Mouse (Mus musculus): ENCODE data around the gene Pdzd3. TPM values are rescaled to one million over a fixed set of nuclear protein-coding genes. Genes with fewer than 3 reads are reported as not detected.
A peak's percentile ranks its signal among the peaks of the same experiment; 100 is the strongest.

Gene Pdzd3
- polyA plus RNA-seq, 1 experiment from 2014 or later, result not detected

- Histone ChIP-seq H3K4me2 (no peak overlapping the region), H3K4me3 (replicated peaks) (no peak overlapping the region), H3K4me1 (replicated peaks) (peaks cover 10% of the 10 kb centered on the region; the same call in 1 of the 2 replicates), H3K9me3 (0 out of 2 replicates have a peak, but pooled peaks cover 3% of the 10 kb centered on the region), H3K36me3 (no peaks in the 10 kb centered on the region), H3K27me3 (no peaks in the 10 kb centered on the region), H3K27ac (no peak overlapping the region), H3K9ac (replicated peaks) (no peak overlapping the region)
- 85% methylated on average over 3 of the region's 3 CpGs for WGBS
- no peak for ATAC-seq (ENCODE audit: insufficient number of reproducible peaks, insufficient read depth, low FRiP score, low TSS enrichment, low read depth)
Observed at GRCm38 (mm10) chr9:44269077-44269476, 17.8 kb upstream of the Pdzd3 start.

- 83% methylated on average over 6 of the region's 6 CpGs for WGBS
- Histone ChIP-seq H3K4me3 (replicated peaks) (peak within 1 kb of the TSS; percentile 50), H3K4me1 (replicated peaks) (peaks cover 10% of the 10 kb centered on the region; the same call in 1 of the 2 replicates), H3K9me3 (0 out of 2 replicates have a peak, but pooled peaks cover 3% of the 10 kb centered on the region), H3K4me2 (peak within 1 kb of the TSS; percentile 81), H3K27me3 (no peaks in the 10 kb centered on the region), H3K9ac (replicated peaks) (peak within 1 kb of the TSS; percentile 83), H3K36me3 (no peaks in the 10 kb centered on the region), H3K27ac (peak within 1 kb of the TSS; percentile 59; the same call in 1 of the 2 replicates)
- no peak for ATAC-seq (ENCODE audit: insufficient number of reproducible peaks, insufficient read depth, low FRiP score, low TSS enrichment, low read depth)
Observed at GRCm38 (mm10) chr9:44268432-44268831, 17.2 kb upstream of the Pdzd3 start, which contains the start of gene Nlrx1. Gene Nlrx1 (minus strand): TSS chr9:44268599.

- WGBS, result 5% methylated on average over 28 of the region's 28 CpGs
- 0 out of 2 replicates have a peak, but pooled peaks cover 3% of the 10 kb centered on the region for H3K9me3 ChIP-seq
- H3K36me3 ChIP-seq, result no peaks in the 10 kb centered on the region
- peak overlapping the region; percentile 50 for H3K4me3 ChIP-seq (replicated peaks)
- peak overlapping the region; percentile 59; the same call in 1 of the 2 replicates for H3K27ac ChIP-seq
- H3K9ac ChIP-seq (replicated peaks), result peak overlapping the region; percentile 83
- no peaks in the 10 kb centered on the region for H3K27me3 ChIP-seq
- peak; percentile 69 for ATAC-seq (ENCODE audit: insufficient number of reproducible peaks, insufficient read depth, low FRiP score, low TSS enrichment, low read depth)
- peaks cover 10% of the 10 kb centered on the region; the same call in 1 of the 2 replicates for H3K4me1 ChIP-seq (replicated peaks)
- peak overlapping the region; percentile 81 for H3K4me2 ChIP-seq
Observed at GRCm38 (mm10) chr9:44268027-44268360, 16.7 kb upstream of the Pdzd3 start.

GRCm38 (mm10) chr9:44267319-44268026, 16.2 kb upstream of the Pdzd3 start:
- Histone ChIP-seq H3K4me3 (replicated peaks) (peak overlapping the region; percentile 50), H3K9ac (replicated peaks) (peak overlapping the region; percentile 83), H3K36me3 (no peaks in the 10 kb centered on the region), H3K27ac (peak overlapping the region; percentile 59; the same call in 1 of the 2 replicates), H3K9me3 (0 out of 2 replicates have a peak, but pooled peaks cover 3% of the 10 kb centered on the region), H3K27me3 (no peaks in the 10 kb centered on the region), H3K4me1 (replicated peaks) (peaks cover 10% of the 10 kb centered on the region; the same call in 1 of the 2 replicates), H3K4me2 (peak overlapping the region; percentile 81)
- no peak for ATAC-seq (ENCODE audit: insufficient number of reproducible peaks, insufficient read depth, low FRiP score, low TSS enrichment, low read depth)
- 15% methylated on average over 21 of the region's 23 CpGs for WGBS

- Histone ChIP-seq H3K4me2 (peak overlapping the region; percentile 81), H3K9me3 (0 out of 2 replicates have a peak, but pooled peaks cover 3% of the 10 kb centered on the region), H3K4me3 (replicated peaks) (peak overlapping the region; percentile 50; the same call in 1 of the 2 replicates), H3K9ac (replicated peaks) (peak overlapping the region; percentile 83; the same call in 1 of the 2 replicates), H3K4me1 (replicated peaks) (peaks cover 10% of the 10 kb centered on the region; the same call in 1 of the 2 replicates), H3K36me3 (no peaks in the 10 kb centered on the region), H3K27ac (0 out of 2 replicates have a peak overlapping the region, but pooled peaks have one; percentile 7), H3K27me3 (no peaks in the 10 kb centered on the region)
- WGBS, result 64% methylated on average over 8 of the region's 8 CpGs
- ATAC-seq (ENCODE audit: insufficient number of reproducible peaks, insufficient read depth, low FRiP score, low TSS enrichment, low read depth), result no peak
Observed at GRCm38 (mm10) chr9:44266478-44267226, 15.4 kb upstream of the Pdzd3 start.

GRCm38 (mm10) chr9:44261388-44261787, 10.1 kb upstream of the Pdzd3 start:
- Histone ChIP-seq H3K27ac (no peak overlapping the region), H3K27me3 (no peaks in the 10 kb centered on the region), H3K9me3 (no peaks in the 10 kb centered on the region), H3K4me3 (replicated peaks) (no peak overlapping the region), H3K9ac (replicated peaks) (no peak overlapping the region), H3K36me3 (no peaks in the 10 kb centered on the region), H3K4me2 (no peak overlapping the region), H3K4me1 (replicated peaks) (no peaks in the 10 kb centered on the region)
- 83% methylated on average over 14 of the region's 14 CpGs for WGBS
- no peak for ATAC-seq (ENCODE audit: insufficient number of reproducible peaks, insufficient read depth, low FRiP score, low TSS enrichment, low read depth)

- Histone ChIP-seq H3K4me2 (no peak overlapping the region), H3K27me3 (no peaks in the 10 kb centered on the region), H3K4me3 (replicated peaks) (no peak overlapping the region), H3K9me3 (no peaks in the 10 kb centered on the region), H3K4me1 (replicated peaks) (peaks cover 23% of the 10 kb centered on the region), H3K27ac (no peak overlapping the region), H3K9ac (replicated peaks) (no peak overlapping the region), H3K36me3 (no peaks in the 10 kb centered on the region)
- WGBS, result 83% methylated on average over 10 of the region's 10 CpGs
- no peak for ATAC-seq (ENCODE audit: insufficient number of reproducible peaks, insufficient read depth, low FRiP score, low TSS enrichment, low read depth)
Observed at GRCm38 (mm10) chr9:44259014-44259413, 7.7 kb upstream of the Pdzd3 start.

- Histone ChIP-seq H3K4me2 (no peak overlapping the region), H3K27ac (no peak overlapping the region), H3K4me1 (replicated peaks) (peaks cover 32% of the 10 kb centered on the region), H3K4me3 (replicated peaks) (no peak overlapping the region), H3K9me3 (no peaks in the 10 kb centered on the region), H3K9ac (replicated peaks) (no peak overlapping the region), H3K36me3 (no peaks in the 10 kb centered on the region), H3K27me3 (peaks cover 1% of the 10 kb centered on the region; the same call in 1 of the 2 replicates)
- 87% methylated on average over 8 of the region's 8 CpGs for WGBS
- no peak for ATAC-seq (ENCODE audit: insufficient number of reproducible peaks, insufficient read depth, low FRiP score, low TSS enrichment, low read depth)
Observed at GRCm38 (mm10) chr9:44256213-44256612, 4.9 kb upstream of the Pdzd3 start.

GRCm38 (mm10) chr9:44255136-44255521, 3.9 kb upstream of the Pdzd3 start:
- no peak overlapping the region for H3K9ac ChIP-seq (replicated peaks)
- no peak overlapping the region for H3K4me2 ChIP-seq
- peak overlapping the region; percentile 59 for H3K27ac ChIP-seq
- no peak for ATAC-seq (ENCODE audit: insufficient number of reproducible peaks, insufficient read depth, low FRiP score, low TSS enrichment, low read depth)
- H3K4me3 ChIP-seq (replicated peaks), result no peak overlapping the region
- WGBS, result 48% methylated on average over 6 of the region's 6 CpGs
- H3K9me3 ChIP-seq, result no peaks in the 10 kb centered on the region
- peaks cover 32% of the 10 kb centered on the region for H3K4me1 ChIP-seq (replicated peaks)
- H3K36me3 ChIP-seq, result no peaks in the 10 kb centered on the region
- H3K27me3 ChIP-seq, result peaks cover 3% of the 10 kb centered on the region; the same call in 1 of the 2 replicates

GRCm38 (mm10) chr9:44254508-44255135, 3.4 kb upstream of the Pdzd3 start:
- H3K4me3 ChIP-seq (replicated peaks), result no peak overlapping the region
- peak overlapping the region; percentile 59 for H3K27ac ChIP-seq
- H3K9ac ChIP-seq (replicated peaks), result 0 out of 2 replicates have a peak overlapping the region, but pooled peaks have one; percentile 4
- ATAC-seq (ENCODE audit: insufficient number of reproducible peaks, insufficient read depth, low FRiP score, low TSS enrichment, low read depth), result peak; percentile 39; the same call in 1 of the 2 replicates
- peaks cover 32% of the 10 kb centered on the region for H3K4me1 ChIP-seq (replicated peaks)
- no peaks in the 10 kb centered on the region for H3K36me3 ChIP-seq
- H3K27me3 ChIP-seq, result peaks cover 5% of the 10 kb centered on the region
- H3K4me2 ChIP-seq, result peak overlapping the region; percentile 9; the same call in 1 of the 2 replicates
- WGBS, result 5% methylated on average over 5 of the region's 5 CpGs
- no peaks in the 10 kb centered on the region for H3K9me3 ChIP-seq

Measured in limb, embryonic 12.5 days (tissue).